Mouse (Mus musculus) G1E (cell line): ENCODE data around the gene Slitrk1.

Source experiments
- CTCF ChIP-seq: IDR thresholded peaks from 2 replicates; pipeline ENCODE4 v1.5.1; 2012; ENCODE audit warnings: low read depth, low read length, inconsistent platforms, mixed read lengths
- GATA1 ChIP-seq: IDR thresholded peaks from 2 replicates; pipeline ENCODE4 v1.6.1; 2012; ENCODE audit warnings: borderline replicate concordance, low read length, inconsistent platforms, mixed read lengths
- GATA2 ChIP-seq: IDR thresholded peaks from 2 replicates; pipeline ENCODE4 v1.6.1; 2012; ENCODE audit warnings: low read depth, low read length, inconsistent platforms, borderline replicate concordance
- TAL1 ChIP-seq: conservative IDR thresholded peaks from 2 replicates; pipeline ENCODE4 v1.6.1; 2012; ENCODE audit warnings: low read depth, low read length, inconsistent platforms, mixed read lengths

DNA sequence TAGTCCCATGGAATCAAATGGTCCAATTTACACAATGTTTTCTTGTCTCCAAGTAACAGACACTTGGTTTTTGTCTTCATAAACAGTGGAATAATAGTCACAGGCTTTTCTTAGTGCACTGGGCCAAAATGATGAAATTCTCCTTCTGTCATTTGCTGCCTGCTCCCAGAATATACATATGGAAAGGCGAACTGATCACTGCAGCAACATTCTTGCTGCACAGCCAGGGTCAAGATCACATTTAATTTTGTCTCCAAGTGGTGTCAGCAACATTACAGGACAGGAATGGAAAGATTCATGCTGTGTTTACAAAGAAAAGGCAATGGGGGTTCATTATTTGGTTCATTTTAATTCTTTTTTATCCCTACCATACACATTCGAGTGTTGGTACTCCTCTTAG, 18.5 kb downstream of the Slitrk1 start:
- no peak for TF ChIP-seq CTCF
- TF ChIP-seq GATA1: no peak
- no peak for TF ChIP-seq TAL1
- no peak for TF ChIP-seq GATA2
